ENCODE assay signal across 17 mouse cellular contexts in genomic region chr16:31684771-31685170, GRCm38 (mm10).
"Had no signal": no experiment of that assay in that cellular context is flagged by ENCODE, and none has a peak within 500 bp of the region (broad histone marks: within the 10 kb centered on the region; RNA-seq: fewer than 3 reads in every experiment).

No protein-coding gene starts in this region.

- H3K36me3 ChIP-seq: neural tube, embryonic 15.5 days; stomach, embryonic 15.5 days had no signal

- H3K27me3 ChIP-seq: midbrain, embryonic 12.5 days; neural tube, embryonic 13.5 days; neural tube, embryonic 15.5 days; stomach, embryonic 15.5 days had no signal

- H3K4me1 ChIP-seq: midbrain, embryonic 10.5 days; midbrain, embryonic 12.5 days; neural tube, embryonic 13.5 days; neural tube, embryonic 15.5 days; stomach, embryonic 15.5 days had no signal

- H3K4me2 ChIP-seq: lung, embryonic 14.5 days; midbrain, embryonic 12.5 days; neural tube, embryonic 13.5 days; neural tube, embryonic 15.5 days; stomach, embryonic 15.5 days had no signal

- DNase-seq: lung, embryonic 14.5 days; lung, postnatal 4 days; midbrain, embryonic 14.5 days; retina, postnatal 1 day; right cerebral cortex, adult 18-20 months; right cerebral cortex, postnatal 25 days; thymus, adult 2 months; thymus, postnatal 25 days; thymus, postnatal 4 days had no signal

- H3K27ac ChIP-seq: midbrain, embryonic 10.5 days; midbrain, embryonic 12.5 days; neural tube, embryonic 13.5 days; neural tube, embryonic 15.5 days; stomach, embryonic 15.5 days; stomach, postnatal 0 days had no signal

- H3K9ac ChIP-seq: lung, embryonic 14.5 days; midbrain, embryonic 12.5 days; neural tube, embryonic 13.5 days; neural tube, embryonic 15.5 days; stomach, embryonic 15.5 days had no signal

- H3K4me3 ChIP-seq: midbrain, embryonic 10.5 days; midbrain, embryonic 12.5 days; myocyte; neural tube, embryonic 13.5 days; neural tube, embryonic 15.5 days; stomach, embryonic 15.5 days had no signal

- H3K9me3 ChIP-seq: midbrain, embryonic 10.5 days; midbrain, embryonic 12.5 days; neural tube, embryonic 13.5 days; neural tube, embryonic 15.5 days; stomach, embryonic 15.5 days had no signal

- ATAC-seq: midbrain, embryonic 16.5 days had no signal
